Mouse (Mus musculus) bone marrow, adult 2 months (tissue): ENCODE measurements around the gene Trhde. TPM values are rescaled to one million over a fixed set of nuclear protein-coding genes. Genes with fewer than 3 reads are reported as not detected.

Source experiments
- H3K27ac ChIP-seq: fragments of 200-500 bp; 2 replicates; pipeline ENCODE4 v1.5.1; 2012; ENCODE audit warnings: low read depth, mild to moderate bottlenecking, control low read depth, inconsistent platforms, low read length; ENCODE audit not compliant: control insufficient read depth, poor library complexity, insufficient read depth
- H3K4me1 ChIP-seq: fragments of 200-500 bp; 2 replicates; pipeline ENCODE4 v1.6.1; 2011; ENCODE audit warnings: low read length; ENCODE audit not compliant: control insufficient read depth, insufficient read depth
- H3K4me3 ChIP-seq: fragments of 200-500 bp; replicated peaks from 2 replicates; pipeline ENCODE3; 2011; ENCODE audit warnings: mild to moderate bottlenecking, low read depth, low read length, control low read depth; ENCODE audit not compliant: control insufficient read depth
- CTCF ChIP-seq: fragments of 200-500 bp; IDR thresholded peaks from 2 replicates; pipeline ENCODE4 v1.5.1; 2011; ENCODE audit warnings: low read length, control low read depth; ENCODE audit not compliant: control insufficient read depth, insufficient read depth
- POLR2A ChIP-seq: fragments of 200-500 bp; IDR thresholded peaks from 2 replicates; pipeline ENCODE4 v1.6.1; 2011; ENCODE audit warnings: low read depth, mild to moderate bottlenecking, control low read depth, low read length, borderline replicate concordance; ENCODE audit not compliant: control insufficient read depth
- WGBS: fragments of 180-500 bp; shearing (Covaris S2); methylation state at CpG from one replicate; pipeline ENCODE4 v1.1.7; 2018; 5-methylcytosine and 5-hydroxymethylcytosine counted together
- polyA plus RNA-seq: library from polyadenylated mRNA; stranded (reverse); fragments of >200 nt; gene quantifications from 2 replicates; pipeline ENCODE4 v1.2.4, GENCODE M21; 2011; ENCODE audit warnings: low replicate concordance; ENCODE audit not compliant: missing spikeins, insufficient read depth, insufficient read length

Trhde gene
- polyA plus RNA-seq, 1 experiment = not detected

GRCm38 (mm10) chr10:114415717-114416116 lies 386.4 kb downstream of the Trhde start:
- 62% methylated on average over 2 of the region's 2 CpGs for WGBS
- no peak overlapping the region for H3K27ac ChIP-seq
- no peaks in the 10 kb centered on the region for H3K4me1 ChIP-seq
- H3K4me3 ChIP-seq = no peak overlapping the region
- TF ChIP-seq CTCF (no peak), POLR2A (no peak)

DNA sequence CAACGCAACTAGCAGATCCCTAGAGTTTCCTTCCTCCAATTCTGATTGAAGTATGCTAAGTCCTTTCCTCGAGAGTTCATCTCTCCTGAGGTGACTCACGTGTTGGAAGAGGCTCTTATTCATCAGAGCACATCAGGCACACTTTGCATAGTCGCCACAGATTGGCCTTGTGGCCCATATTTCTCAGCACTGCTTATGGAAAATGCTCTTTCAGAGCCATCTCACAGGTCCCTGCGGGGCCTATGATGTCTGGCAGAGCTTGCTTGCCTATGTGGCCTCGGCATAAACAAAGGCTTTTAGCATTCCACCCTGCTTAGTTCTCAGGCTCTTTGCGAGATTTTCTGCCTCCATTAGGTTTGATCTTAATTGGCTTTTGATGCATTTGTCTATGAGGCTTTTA lies 396.8 kb downstream of the Trhde start:
- TF ChIP-seq POLR2A (no peak), CTCF (no peak)
- WGBS = 50% methylated on average over 7 of the region's 7 CpGs

DNA sequence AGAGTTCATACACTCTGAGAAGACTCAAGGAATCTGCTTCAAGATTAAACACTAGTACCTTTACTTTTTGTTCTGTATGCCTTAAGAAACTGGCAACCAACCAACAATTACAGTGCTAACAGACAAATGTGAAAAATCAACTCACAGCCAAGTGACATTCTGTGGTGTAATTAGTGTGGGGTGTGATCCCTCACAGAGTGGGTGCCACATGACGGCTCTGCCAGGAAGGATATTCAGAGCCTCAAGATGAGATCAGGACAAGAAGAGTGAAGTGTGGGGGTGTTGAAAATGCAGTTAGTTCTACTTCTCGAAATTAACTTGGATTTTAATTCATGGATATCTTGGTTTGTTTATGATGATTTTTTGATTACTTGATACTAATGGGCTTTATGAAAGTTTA lies 398.3 kb downstream of the Trhde start:
- WGBS = 44% methylated on average over 2 of the region's 2 CpGs

More for the DNA sequence above, 396.8 kb downstream of the Trhde start:
- Histone ChIP-seq H3K4me1 (no peaks in the 10 kb centered on the region), H3K27ac (no peak overlapping the region), H3K4me3 (no peak overlapping the region)

GRCm38 (mm10) chr10:114370804-114371203 lies 431.3 kb downstream of the Trhde start:
- 58% methylated on average over 3 of the region's 3 CpGs for WGBS

More for the DNA sequence above, 398.3 kb downstream of the Trhde start:
- Histone ChIP-seq H3K4me3 (no peak overlapping the region), H3K27ac (no peak overlapping the region), H3K4me1 (no peaks in the 10 kb centered on the region)
- TF ChIP-seq POLR2A (no peak), CTCF (no peak)

GRCm38 (mm10) chr10:114363442-114363841 lies 438.7 kb downstream of the Trhde start:
- WGBS = 67% methylated on average over 6 of the region's 6 CpGs

More at GRCm38 (mm10) chr10:114370804-114371203, 431.3 kb downstream of the Trhde start:
- TF ChIP-seq CTCF = no peak
- TF ChIP-seq POLR2A = no peak
- Histone ChIP-seq H3K4me3 (no peak overlapping the region), H3K27ac (no peak overlapping the region), H3K4me1 (no peaks in the 10 kb centered on the region)

GRCm38 (mm10) chr10:114362631-114363030 lies 439.5 kb downstream of the Trhde start:
- H3K4me3 ChIP-seq = no peak overlapping the region
- no peaks in the 10 kb centered on the region for H3K4me1 ChIP-seq
- no peak for TF ChIP-seq POLR2A
- 74% methylated on average over 2 of the region's 2 CpGs for WGBS
- H3K27ac ChIP-seq = no peak overlapping the region

More at GRCm38 (mm10) chr10:114363442-114363841, 438.7 kb downstream of the Trhde start:
- no peak for TF ChIP-seq POLR2A
- no peak for TF ChIP-seq CTCF
- Histone ChIP-seq H3K4me3 (no peak overlapping the region), H3K27ac (no peak overlapping the region), H3K4me1 (no peaks in the 10 kb centered on the region)
